Mouse (Mus musculus) kidney, embryonic 15.5 days (tissue): ENCODE results near the gene Rnf135. TPM values are rescaled to one million over a fixed set of nuclear protein-coding genes. Genes with fewer than 3 reads are reported as not detected.
"Not testable (repeated sequence)": the region's sequence is repeated elsewhere in the genome, so short reads cannot be mapped to it uniquely, and the experiment has no call there.

Source experiments
- ATAC-seq: fragments of 200-750 bp; cut with Nextera tagmentation; replicated peaks from 2 replicates; pipeline ENCODE4 v1.8.0; 2017; ENCODE audit warnings: moderate TSS enrichment; ENCODE audit not compliant: low FRiP score
- H3K27ac ChIP-seq: fragments of 300-500 bp; sonication (generic); 2 replicates; pipeline ENCODE4 v1.5.1; 2015; ENCODE audit warnings: mild to moderate bottlenecking, inconsistent platforms
- H3K27me3 ChIP-seq: fragments of 300-500 bp; sonication (generic); 2 replicates; pipeline ENCODE4 v1.6.1; 2015; ENCODE audit warnings: inconsistent platforms
- H3K36me3 ChIP-seq: fragments of 300-500 bp; sonication (generic); 2 replicates; pipeline ENCODE4 v1.6.1; 2015; ENCODE audit warnings: inconsistent platforms
- H3K4me1 ChIP-seq: fragments of 300-500 bp; sonication (generic); 2 replicates; pipeline ENCODE4 v1.6.1; 2015; ENCODE audit warnings: inconsistent platforms
- H3K4me2 ChIP-seq: fragments of 300-500 bp; sonication (generic); 2 replicates; pipeline ENCODE4 v1.6.1; 2015; ENCODE audit warnings: moderate library complexity, mild to moderate bottlenecking, inconsistent platforms
- H3K4me3 ChIP-seq: fragments of 300-500 bp; sonication (generic); replicated peaks from 2 replicates; pipeline ENCODE4 v1.5.1; 2015; ENCODE audit warnings: mild to moderate bottlenecking, inconsistent platforms
- H3K9ac ChIP-seq: fragments of 300-500 bp; sonication (generic); 2 replicates; pipeline ENCODE4 v1.6.1; 2015; ENCODE audit warnings: mild to moderate bottlenecking, inconsistent platforms
- H3K9me3 ChIP-seq: fragments of 300-500 bp; sonication (generic); replicated peaks from 2 replicates; pipeline ENCODE4 v1.6.1; 2016; ENCODE audit warnings: inconsistent platforms
- WGBS: fragments of 180-500 bp; shearing (Covaris S2); methylation state at CpG from one replicate; pipeline ENCODE4 v1.1.7; 2015; ENCODE audit warnings: mixed read lengths; 5-methylcytosine and 5-hydroxymethylcytosine counted together
- polyA plus RNA-seq: library from polyadenylated mRNA; unstranded; fragments of >200 nt; fragmentation: Nextera tagmentation; extraction: Ambion mirVana; gene quantifications from 2 replicates; pipeline ENCODE4 v1.2.1, GENCODE M21; 2015

Gene Rnf135
- 10.1 and 11.6 TPM in 2 replicates for polyA plus RNA-seq

GRCm38 (mm10) chr11:80183705-80184255 is at the start of gene Rnf135:
TSS of gene Rnf135 (plus strand) at chr11:80183851.
- H3K27me3 ChIP-seq: no peaks in the 10 kb centered on the region
- H3K27ac ChIP-seq: peak within 1 kb of the TSS; percentile 92
- H3K9me3 ChIP-seq: no peaks in the 10 kb centered on the region
- peak within 1 kb of the TSS; percentile 73 for H3K4me2 ChIP-seq
- H3K9ac ChIP-seq: peak within 1 kb of the TSS; percentile 66
- H3K4me1 ChIP-seq: peaks cover 8% of the 10 kb centered on the region; the same call in 1 of the 2 replicates
- peak within 1 kb of the TSS; percentile 77 for H3K4me3 ChIP-seq
- ATAC-seq: peak; percentile 95
- under 1% methylated on average over 33 of the region's 33 CpGs for WGBS
- H3K36me3 ChIP-seq: no peaks in the 10 kb centered on the region

DNA sequence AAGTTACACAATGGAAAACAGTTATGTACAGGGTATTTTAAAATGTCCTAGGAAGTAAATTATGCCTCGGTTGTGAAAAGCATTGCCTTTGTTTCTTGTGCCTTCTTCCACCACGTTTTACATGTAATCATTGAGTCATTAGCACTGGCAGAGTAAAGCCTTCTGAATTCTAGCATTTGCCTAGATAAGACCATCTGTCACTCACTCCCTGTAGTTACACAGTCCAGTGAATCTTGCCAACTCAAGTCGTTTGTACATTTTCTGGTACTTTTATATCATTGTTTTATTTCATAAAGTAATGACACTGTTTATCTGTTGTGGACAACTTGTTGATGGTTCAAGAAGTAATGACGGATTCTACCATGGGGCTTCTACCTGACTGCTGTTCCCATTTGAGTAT is 48.9 kb upstream of the Rnf135 start:
- Histone ChIP-seq H3K4me1 (no peaks in the 10 kb centered on the region), H3K36me3 (peaks cover 82% of the 10 kb centered on the region), H3K9me3 (no peaks in the 10 kb centered on the region), H3K4me2 (no peak overlapping the region), H3K27me3 (no peaks in the 10 kb centered on the region), H3K9ac (no peak overlapping the region), H3K4me3 (no peak overlapping the region), H3K27ac (no peak overlapping the region)
- WGBS: 83% methylated on average over 4 of the region's 4 CpGs
- ATAC-seq: no peak

DNA sequence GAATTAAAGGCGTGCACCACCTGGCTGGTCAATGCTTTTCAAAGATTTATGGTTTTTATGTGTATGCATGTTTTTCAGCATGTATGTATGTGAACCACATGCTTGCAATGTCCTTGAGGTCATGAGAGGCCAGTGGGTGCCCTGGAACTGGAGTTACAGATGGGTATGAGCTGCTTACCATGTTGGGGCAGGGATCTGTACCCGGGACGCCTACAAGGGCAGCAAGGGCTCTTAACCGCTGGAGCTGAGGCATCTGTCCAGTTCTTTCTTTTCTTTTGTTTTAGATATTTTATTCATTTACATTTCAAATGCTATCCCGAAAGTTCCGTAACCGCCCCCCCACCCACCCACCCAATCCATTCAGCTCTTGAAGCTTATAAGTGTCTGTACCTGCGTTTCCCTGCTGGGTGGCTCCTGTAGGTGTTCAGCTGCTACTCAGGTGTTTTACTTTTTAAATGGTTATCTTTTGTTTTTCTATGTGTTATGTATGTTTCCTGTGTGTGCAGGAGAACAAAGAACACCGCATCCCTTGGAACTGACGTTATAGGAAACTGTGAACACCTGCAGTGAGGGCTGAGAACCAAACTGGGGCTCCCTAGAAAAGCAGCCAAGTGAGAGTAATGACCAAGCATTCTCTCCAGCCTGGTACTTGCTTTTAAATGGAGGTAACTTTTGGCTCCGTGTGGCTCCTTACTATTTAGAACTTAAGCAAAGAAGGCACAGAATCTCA is 47.5 kb upstream of the Rnf135 start:
- Histone ChIP-seq H3K36me3 (peaks cover 77% of the 10 kb centered on the region), H3K4me3 (no peak overlapping the region), H3K9ac (no peak overlapping the region), H3K4me1 (peaks cover 3% of the 10 kb centered on the region; the same call in 1 of the 2 replicates), H3K9me3 (no peaks in the 10 kb centered on the region), H3K27me3 (no peaks in the 10 kb centered on the region), H3K27ac (no peak overlapping the region), H3K4me2 (no peak overlapping the region)
- ATAC-seq: no peak
- 92% methylated on average over 11 of the region's 11 CpGs for WGBS

- no peak overlapping the region for H3K4me3 ChIP-seq
- no peaks in the 10 kb centered on the region for H3K9me3 ChIP-seq
- ATAC-seq: no peak
- no peak overlapping the region for H3K9ac ChIP-seq
- no peak overlapping the region for H3K4me2 ChIP-seq
- H3K27me3 ChIP-seq: no peaks in the 10 kb centered on the region
- H3K4me1 ChIP-seq: peaks cover 4% of the 10 kb centered on the region; the same call in 1 of the 2 replicates
- no peak overlapping the region for H3K27ac ChIP-seq
- 87% methylated on average over 13 of the region's 13 CpGs for WGBS
- peaks cover 72% of the 10 kb centered on the region for H3K36me3 ChIP-seq
Measured at GRCm38 (mm10) chr11:80136786-80137185, 46.9 kb upstream of the Rnf135 start.

DNA sequence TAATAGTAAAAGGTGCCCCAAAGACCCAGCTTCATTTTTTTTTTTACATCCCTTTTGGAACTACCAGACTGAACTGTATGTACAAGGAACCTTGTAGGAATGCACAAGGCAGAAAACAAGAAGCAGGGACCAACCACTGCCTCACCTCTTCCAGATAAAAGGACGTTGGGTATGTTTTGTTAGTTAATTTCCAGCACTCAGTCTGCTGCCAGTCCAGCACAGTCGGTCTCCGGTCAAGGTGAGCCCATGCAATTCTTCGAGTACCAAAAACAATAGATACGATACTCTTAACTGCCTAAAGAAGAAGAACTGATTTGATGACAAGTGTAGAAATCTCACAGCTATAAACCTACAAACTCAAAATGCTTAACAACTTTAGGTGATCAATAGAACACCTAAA is 45.9 kb upstream of the Rnf135 start:
- no peak overlapping the region for H3K27ac ChIP-seq
- no peaks in the 10 kb centered on the region for H3K9me3 ChIP-seq
- H3K4me1 ChIP-seq: peaks cover 8% of the 10 kb centered on the region
- H3K9ac ChIP-seq: no peak overlapping the region
- no peak overlapping the region for H3K4me2 ChIP-seq
- H3K4me3 ChIP-seq: no peak overlapping the region
- 86% methylated on average over 5 of the region's 5 CpGs for WGBS
- peaks cover 62% of the 10 kb centered on the region for H3K36me3 ChIP-seq
- H3K27me3 ChIP-seq: no peaks in the 10 kb centered on the region
- ATAC-seq: no peak

GRCm38 (mm10) chr11:80141825-80142521 is 41.7 kb upstream of the Rnf135 start, which contains the start of gene Tefm:
TSS of gene Tefm (minus strand) at chr11:80142175.
- peak; percentile 91 for ATAC-seq
- no peaks in the 10 kb centered on the region for H3K27me3 ChIP-seq
- H3K9me3 ChIP-seq: no peaks in the 10 kb centered on the region
- peaks cover 17% of the 10 kb centered on the region for H3K4me1 ChIP-seq
- peaks cover 28% of the 10 kb centered on the region for H3K36me3 ChIP-seq
- peak within 1 kb of the TSS; percentile 94 for H3K4me3 ChIP-seq
- H3K9ac ChIP-seq: peak within 1 kb of the TSS; percentile 85
- H3K4me2 ChIP-seq: peak within 1 kb of the TSS; percentile 78
- under 1% methylated on average over 40 of the region's 40 CpGs for WGBS
- peak within 1 kb of the TSS; percentile 96 for H3K27ac ChIP-seq

GRCm38 (mm10) chr11:80142872-80143271 is 40.8 kb upstream of the Rnf135 start:
- ATAC-seq: no peak
- peak overlapping the region; percentile 78 for H3K4me2 ChIP-seq
- H3K9ac ChIP-seq: peak overlapping the region; percentile 85
- peaks cover 17% of the 10 kb centered on the region for H3K4me1 ChIP-seq
- WGBS: 44% methylated on average over 8 of the region's 8 CpGs
- H3K4me3 ChIP-seq: peak overlapping the region; percentile 94
- no peaks in the 10 kb centered on the region for H3K27me3 ChIP-seq
- H3K27ac ChIP-seq: no peak overlapping the region
- peaks cover 24% of the 10 kb centered on the region for H3K36me3 ChIP-seq
- no peaks in the 10 kb centered on the region for H3K9me3 ChIP-seq

DNA sequence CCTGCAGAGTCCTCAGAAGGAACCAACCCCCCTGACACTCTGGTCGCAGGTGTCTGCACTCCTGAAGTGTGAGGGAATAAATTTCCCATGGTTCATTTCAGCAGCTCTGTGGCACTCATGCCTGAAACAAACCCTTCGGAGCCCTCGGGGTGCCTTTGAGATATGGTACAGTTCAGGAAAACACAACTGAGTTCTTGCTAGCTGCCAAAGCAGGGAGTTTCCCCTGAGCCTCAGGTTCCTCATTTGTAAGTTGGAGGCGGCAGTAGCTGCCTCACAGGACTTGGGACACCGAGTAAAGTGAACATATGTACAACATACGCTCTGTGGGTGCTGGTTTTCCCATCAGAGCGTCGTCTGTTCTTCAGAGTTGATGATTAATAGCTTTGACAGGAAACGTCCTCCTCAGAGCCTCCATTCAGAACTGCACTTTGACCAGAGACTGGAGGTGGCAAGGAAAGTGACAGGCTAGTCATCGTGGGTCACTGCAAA is 37.8 kb upstream of the Rnf135 start:
- ATAC-seq: no peak; the same call in 1 of the 2 replicates
- Histone ChIP-seq H3K4me1 (peaks cover 17% of the 10 kb centered on the region), H3K27ac (peak overlapping the region; percentile 75), H3K9ac (no peak overlapping the region), H3K36me3 (no peaks in the 10 kb centered on the region), H3K27me3 (no peaks in the 10 kb centered on the region), H3K9me3 (no peaks in the 10 kb centered on the region), H3K4me3 (no peak overlapping the region), H3K4me2 (0 out of 2 replicates have a peak overlapping the region, but pooled peaks have one; percentile 32)
- 29% methylated on average over 10 of the region's 10 CpGs for WGBS

DNA sequence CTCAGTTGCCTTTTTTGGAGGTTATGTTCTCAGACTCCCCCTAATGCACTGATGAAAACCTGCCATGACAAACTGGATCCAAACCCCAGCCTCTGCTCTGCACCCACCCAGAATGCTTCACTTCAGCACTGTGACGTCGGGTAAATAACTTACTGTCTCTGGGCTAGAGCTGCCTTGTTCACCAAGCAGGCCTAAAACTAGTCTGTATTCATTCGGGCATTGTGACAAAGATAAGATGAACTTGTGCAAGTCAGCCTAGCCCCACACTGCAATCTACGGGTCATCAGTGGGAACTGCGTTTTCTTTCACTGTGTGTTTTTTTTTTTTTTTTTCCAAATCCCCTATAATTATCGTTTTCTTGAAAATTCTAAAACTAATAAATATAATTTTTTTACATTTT is 35.9 kb upstream of the Rnf135 start:
- Histone ChIP-seq H3K4me3 (no peak overlapping the region), H3K36me3 (no peaks in the 10 kb centered on the region), H3K9ac (no peak overlapping the region), H3K4me2 (no peak overlapping the region), H3K27ac (no peak overlapping the region), H3K9me3 (no peaks in the 10 kb centered on the region), H3K4me1 (peaks cover 9% of the 10 kb centered on the region), H3K27me3 (peaks cover 9% of the 10 kb centered on the region; the same call in 1 of the 2 replicates)
- no peak for ATAC-seq
- WGBS: 78% methylated on average over 6 of the region's 6 CpGs

- H3K9ac ChIP-seq: no peak overlapping the region
- H3K9me3 ChIP-seq: no peaks in the 10 kb centered on the region
- peaks cover 14% of the 10 kb centered on the region; the same call in 1 of the 2 replicates for H3K27me3 ChIP-seq
- H3K4me1 ChIP-seq: peaks cover 4% of the 10 kb centered on the region; the same call in 1 of the 2 replicates
- H3K27ac ChIP-seq: no peak overlapping the region
- ATAC-seq: no peak
- no peaks in the 10 kb centered on the region for H3K36me3 ChIP-seq
- 62% methylated on average over 1 of the region's 1 CpGs for WGBS
- H3K4me2 ChIP-seq: no peak overlapping the region
- H3K4me3 ChIP-seq: no peak overlapping the region
Measured at GRCm38 (mm10) chr11:80148313-80148712, 35.3 kb upstream of the Rnf135 start.

- not testable (repeated sequence) for H3K36me3 ChIP-seq, H3K9ac ChIP-seq, H3K4me3 ChIP-seq, H3K9me3 ChIP-seq, H3K27ac ChIP-seq, H3K4me1 ChIP-seq, H3K4me2 ChIP-seq, ATAC-seq
- H3K27me3 ChIP-seq: peaks cover 21% of the 10 kb centered on the region
- WGBS: 70% methylated on average over 2 of the region's 4 CpGs
Measured at GRCm38 (mm10) chr11:80148974-80149373, 34.7 kb upstream of the Rnf135 start.
